Mouse (Mus musculus) testis, adult 2 months (tissue): ENCODE results near the gene P3h2.

ENCODE experiments used
- CTCF ChIP-seq: fragments of 200-500 bp; IDR thresholded peaks from 2 replicates; pipeline ENCODE4 v1.5.1; 2012; ENCODE audit warnings: low read depth, mild to moderate bottlenecking, inconsistent platforms, low read length, moderate library complexity; ENCODE audit not compliant: control insufficient read depth, insufficient read depth, insufficient replicate concordance
- POLR2A ChIP-seq: fragments of 200-500 bp; IDR thresholded peaks from 2 replicates; pipeline ENCODE4 v1.6.1; 2012; ENCODE audit warnings: low read depth, mild to moderate bottlenecking, inconsistent platforms, low read length, moderate library complexity; ENCODE audit not compliant: control insufficient read depth

DNA sequence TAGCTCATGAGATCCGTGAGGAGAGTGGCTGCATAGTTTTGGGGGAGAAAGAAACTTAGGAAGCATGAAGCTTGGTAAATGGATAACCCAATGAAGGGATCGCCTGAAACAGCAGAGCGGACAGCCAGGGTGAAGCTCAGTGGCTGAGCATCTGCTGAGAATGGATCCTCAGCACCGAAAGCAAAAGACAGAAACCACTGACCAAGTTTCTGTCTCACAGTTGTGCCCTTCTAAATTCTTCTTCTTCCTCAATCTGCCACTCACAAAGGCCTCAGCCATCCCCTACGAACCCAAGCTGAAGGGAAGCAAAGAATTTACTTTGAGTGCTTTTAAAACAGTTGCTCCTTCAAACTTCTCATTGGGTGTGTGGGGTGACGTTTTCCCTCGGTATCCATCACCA is 134.3 kb downstream of the P3h2 start:
- TF ChIP-seq CTCF (no peak), POLR2A (no peak)
